Mouse (Mus musculus) limb, embryonic 14.5 days (tissue): ENCODE measurements around the gene Gm9837. TPM values are rescaled to one million over a fixed set of nuclear protein-coding genes. Genes with fewer than 3 reads are reported as not detected.

Experiments
- ATAC-seq: fragments of 200-750 bp; cut with Nextera tagmentation; 2 replicates; pipeline ENCODE4 v1.8.0; 2017; ENCODE audit warnings: low read depth, moderate number of reproducible peaks, moderate TSS enrichment; ENCODE audit not compliant: low FRiP score
- DNase-seq: peaks from one replicate; pipeline ENCODE4 v3.0.0-alpha.2; 2015; ENCODE audit warnings: low spot score
- H3K27ac ChIP-seq: fragments of 300-500 bp; sonication (generic); replicated peaks from 2 replicates; pipeline ENCODE4 v1.5.1; 2014; ENCODE audit warnings: low read depth, mild to moderate bottlenecking, low read length, moderate library complexity, mixed read lengths
- H3K27me3 ChIP-seq: fragments of 300-500 bp; sonication (generic); 2 replicates; pipeline ENCODE4 v1.6.1; 2014; ENCODE audit warnings: low read length, mixed read lengths; ENCODE audit not compliant: control insufficient read depth, insufficient read depth
- H3K36me3 ChIP-seq: fragments of 300-500 bp; sonication (generic); 2 replicates; pipeline ENCODE4 v1.6.1; 2014; ENCODE audit warnings: mild to moderate bottlenecking, low read length, moderate library complexity, mixed read lengths; ENCODE audit not compliant: control insufficient read depth, insufficient read depth
- H3K4me1 ChIP-seq: fragments of 300-500 bp; sonication (generic); 2 replicates; pipeline ENCODE4 v1.6.1; 2014; ENCODE audit warnings: antibody characterized with exemption, low read length, mixed read lengths; ENCODE audit not compliant: control insufficient read depth, insufficient read depth
- H3K4me2 ChIP-seq: fragments of 300-500 bp; sonication (generic); replicated peaks from 2 replicates; pipeline ENCODE4 v1.6.1; 2014; ENCODE audit warnings: low read depth, mild to moderate bottlenecking, low read length, moderate library complexity; ENCODE audit not compliant: severe bottlenecking
- H3K4me3 ChIP-seq: fragments of 300-500 bp; sonication (generic); replicated peaks from 2 replicates; pipeline ENCODE4 v1.5.1; 2014; ENCODE audit warnings: low read length
- H3K9ac ChIP-seq: fragments of 300-500 bp; sonication (generic); 2 replicates; pipeline ENCODE4 v1.6.1; 2014; ENCODE audit warnings: mild to moderate bottlenecking, low read depth, low read length, moderate library complexity; ENCODE audit not compliant: severe bottlenecking
- H3K9me3 ChIP-seq: fragments of 300-500 bp; sonication (generic); 2 replicates; pipeline ENCODE4 v1.6.1; 2016; ENCODE audit warnings: low read length; ENCODE audit not compliant: control insufficient read depth
- POLR2A ChIP-seq: fragments of 200-500 bp; IDR thresholded peaks from 2 replicates; pipeline ENCODE4 v1.8.0; 2012; ENCODE audit warnings: inconsistent platforms, mild to moderate bottlenecking, moderate library complexity, borderline replicate concordance; ENCODE audit not compliant: insufficient read depth, insufficient read length; ENCODE audit errors: extremely low read depth
- WGBS: fragments of 180-500 bp; shearing (Covaris S2); extraction: QIAGEN DNeasy Blood & Tissue Kit; methylation state at CpG from one replicate; pipeline ENCODE4 v1.1.7; 2014; 5-methylcytosine and 5-hydroxymethylcytosine counted together
- polyA plus RNA-seq, 2 experiments: library from polyadenylated mRNA; depleted of rRNA in 1 of 2; stranded (reverse) in 1 of 2; unstranded in 1 of 2; fragments of >200 nt; fragmentation: Nextera tagmentation in 1 of 2; extraction: Ambion mirVana in 1 of 2; gene quantifications; 2 replicates each; pipeline versions ENCODE4 v1.2.1 to v1.2.3; 2012 to 2014

The Gm9837 gene
- polyA plus RNA-seq, 2 experiments, result not detected

GRCm38 (mm10) chr11:53495417-53495816 is 25.1 kb upstream of the Gm9837 start:
- Histone ChIP-seq H3K36me3 (no peaks in the 10 kb centered on the region), H3K4me3 (no peak overlapping the region), H3K27ac (peak overlapping the region; percentile 58; the same call in 1 of the 2 replicates), H3K9ac (no peak overlapping the region), H3K9me3 (no peaks in the 10 kb centered on the region), H3K4me2 (no peak overlapping the region; the same call in 1 of the 2 replicates), H3K27me3 (no peaks in the 10 kb centered on the region), H3K4me1 (peaks cover 4% of the 10 kb centered on the region; the same call in 1 of the 2 replicates)
- DNase-seq (peak; percentile 39), ATAC-seq (no peak)
- TF ChIP-seq POLR2A, result no peak
- WGBS, result 52% methylated on average over 6 of the region's 6 CpGs

GRCm38 (mm10) chr11:53493243-53493955 is 23.1 kb upstream of the Gm9837 start:
- no peak overlapping the region for H3K4me3 ChIP-seq
- H3K4me1 ChIP-seq, result peaks cover 4% of the 10 kb centered on the region; the same call in 1 of the 2 replicates
- WGBS, result 33% methylated on average over 3 of the region's 3 CpGs
- no peaks in the 10 kb centered on the region for H3K9me3 ChIP-seq
- no peak overlapping the region for H3K27ac ChIP-seq
- no peak for DNase-seq
- H3K27me3 ChIP-seq, result no peaks in the 10 kb centered on the region
- no peaks in the 10 kb centered on the region for H3K36me3 ChIP-seq
- H3K9ac ChIP-seq, result no peak overlapping the region
- no peak overlapping the region for H3K4me2 ChIP-seq
- no peak for TF ChIP-seq POLR2A
- no peak for ATAC-seq

DNA sequence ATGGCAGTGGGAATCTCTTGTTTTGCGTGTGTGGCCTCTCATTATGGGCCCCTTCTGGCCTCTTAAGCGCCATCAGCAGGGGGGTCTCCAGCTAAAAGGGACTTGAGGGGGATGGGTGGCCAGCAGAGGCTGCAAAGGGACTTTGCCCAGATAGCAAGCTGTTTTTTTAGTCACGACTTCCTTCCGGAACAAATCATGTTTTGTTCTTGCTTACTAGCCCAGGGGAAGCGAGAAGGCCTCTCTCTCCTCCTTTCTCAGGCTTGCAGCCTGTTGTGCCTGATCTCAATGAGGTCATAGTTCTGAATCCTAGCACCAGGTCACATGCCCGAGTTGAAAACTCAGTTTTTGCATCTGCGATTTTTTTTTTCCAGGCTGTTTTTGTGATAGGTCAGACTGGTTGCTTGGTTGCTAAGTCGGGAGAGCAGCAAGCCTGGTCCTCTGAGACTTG is 21.7 kb upstream of the Gm9837 start:
- TF ChIP-seq POLR2A, result no peak
- H3K9me3 ChIP-seq, result no peaks in the 10 kb centered on the region
- peaks cover 7% of the 10 kb centered on the region; the same call in 1 of the 2 replicates for H3K4me1 ChIP-seq
- no peak overlapping the region for H3K4me3 ChIP-seq
- no peak for ATAC-seq
- DNase-seq, result no peak
- H3K27me3 ChIP-seq, result peaks cover 5% of the 10 kb centered on the region; the same call in 1 of the 2 replicates
- H3K36me3 ChIP-seq, result no peaks in the 10 kb centered on the region
- no peak overlapping the region for H3K27ac ChIP-seq
- no peak overlapping the region for H3K9ac ChIP-seq
- 35% methylated on average over 8 of the region's 8 CpGs for WGBS
- H3K4me2 ChIP-seq, result no peak overlapping the region

DNA sequence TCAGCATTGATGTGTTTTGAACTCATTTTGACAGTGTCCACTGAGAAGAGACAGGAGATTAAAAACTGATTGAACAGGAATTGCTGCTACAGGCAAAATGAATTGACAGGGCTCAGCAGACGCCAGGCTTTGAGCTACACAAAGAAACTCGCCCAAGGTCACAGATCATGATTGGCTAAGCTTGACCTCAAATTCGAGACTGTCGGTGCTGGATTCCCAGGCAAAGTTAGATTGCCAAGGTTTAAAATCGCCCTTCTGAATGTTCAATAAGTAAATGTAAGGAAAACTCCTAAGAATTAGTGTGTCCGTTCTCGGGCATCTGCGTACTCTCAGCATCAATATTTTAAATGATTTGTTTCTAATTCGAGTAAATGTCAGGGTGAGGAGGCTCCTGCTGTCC is 19.1 kb upstream of the Gm9837 start:
- peaks cover 7% of the 10 kb centered on the region; the same call in 1 of the 2 replicates for H3K27me3 ChIP-seq
- no peak for TF ChIP-seq POLR2A
- H3K4me1 ChIP-seq, result 0 out of 2 replicates have a peak, but pooled peaks cover 6% of the 10 kb centered on the region
- ATAC-seq, result no peak
- WGBS, result 88% methylated on average over 9 of the region's 9 CpGs
- H3K4me3 ChIP-seq, result no peak overlapping the region
- no peak for DNase-seq
- no peak overlapping the region for H3K9ac ChIP-seq
- no peaks in the 10 kb centered on the region for H3K9me3 ChIP-seq
- H3K27ac ChIP-seq, result no peak overlapping the region
- no peak overlapping the region for H3K4me2 ChIP-seq
- no peaks in the 10 kb centered on the region for H3K36me3 ChIP-seq

DNA sequence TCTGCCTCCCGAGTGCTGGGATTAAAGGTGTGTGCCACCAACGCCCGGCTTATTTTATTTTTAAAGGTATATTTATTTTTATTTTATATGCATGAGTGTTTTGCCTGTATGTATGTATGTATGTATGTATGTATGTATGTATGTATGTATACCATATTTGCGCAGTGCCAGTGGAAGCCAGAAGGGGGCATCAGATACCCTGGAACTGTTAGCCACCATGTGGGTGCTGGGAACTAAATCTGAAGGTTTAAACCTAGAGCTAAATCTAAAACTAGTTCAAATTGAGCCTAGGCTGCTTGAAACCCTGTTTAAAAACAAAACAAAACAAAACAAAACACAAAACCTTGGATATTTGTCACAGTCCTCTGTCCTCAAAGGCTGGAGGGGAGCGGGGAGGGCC is 18.7 kb upstream of the Gm9837 start:
- TF ChIP-seq POLR2A, result no peak
- 95% methylated on average over 5 of the region's 5 CpGs for WGBS
- Histone ChIP-seq H3K4me2 (no peak overlapping the region), H3K4me1 (0 out of 2 replicates have a peak, but pooled peaks cover 6% of the 10 kb centered on the region), H3K4me3 (no peak overlapping the region), H3K36me3 (no peaks in the 10 kb centered on the region), H3K9me3 (no peaks in the 10 kb centered on the region), H3K27ac (no peak overlapping the region), H3K9ac (no peak overlapping the region), H3K27me3 (peaks cover 7% of the 10 kb centered on the region; the same call in 1 of the 2 replicates)
- ATAC-seq (no peak), DNase-seq (no peak)
